Mouse (Mus musculus): Measurements from ENCODE around the gene Hmgb1. TPM values are rescaled to one million over a fixed set of nuclear protein-coding genes. Genes with fewer than 3 reads are reported as not detected.

Hmgb1 gene
- polyA plus RNA-seq, 1 experiment: 88.6 TPM

DNA sequence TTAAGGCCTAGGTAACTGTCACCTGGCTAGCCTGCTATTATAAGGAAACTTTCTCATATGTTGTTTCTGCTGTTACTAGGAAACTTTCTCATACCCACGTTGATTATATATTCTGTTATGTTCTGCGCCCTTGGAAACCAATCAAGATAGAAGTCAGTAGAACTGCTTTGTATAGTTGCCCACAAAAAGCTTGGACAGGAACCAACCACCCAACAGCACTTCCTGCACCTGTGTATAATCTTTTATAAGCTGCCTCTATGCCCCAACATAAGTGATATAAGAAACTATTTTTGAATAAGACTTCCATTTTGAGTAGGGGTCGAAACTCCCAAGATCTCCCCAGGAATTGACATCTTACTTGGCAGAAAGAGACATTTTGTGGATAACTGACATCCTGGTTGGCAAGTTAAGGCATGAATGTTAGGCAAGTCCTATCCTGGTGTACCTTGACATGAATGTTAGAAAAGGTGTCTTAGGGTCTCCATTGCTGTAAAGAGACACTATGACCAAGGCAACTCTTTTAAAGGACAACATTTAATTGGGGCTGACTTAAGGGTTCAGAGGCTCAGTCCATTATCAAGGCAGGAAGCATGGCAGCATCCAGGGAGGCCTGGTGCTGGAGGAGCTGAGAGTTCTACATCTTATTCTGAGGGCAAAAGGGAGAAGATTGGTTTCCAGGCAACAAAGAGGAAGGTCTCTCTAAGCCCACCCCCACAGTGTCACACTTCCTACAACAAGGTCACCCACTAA lies 166.4 kb downstream of the Hmgb1 start:
- no peaks in the 10 kb centered on the region for H3K36me3 ChIP-seq (ENCODE audit: control insufficient read depth, insufficient read depth)
- no peaks in the 10 kb centered on the region for H3K79me2 ChIP-seq (ENCODE audit: control insufficient read depth, insufficient read depth)
- TF ChIP-seq MYOD1 (IDR thresholded peaks at IDR 0.05; ENCODE audit: control insufficient read depth in 1 of 3, insufficient read length in 2 of 3, low read depth in 2 of 3): no peak
- no peak for TF ChIP-seq MYOG (IDR thresholded peaks at IDR 0.05; ENCODE audit: control insufficient read depth in 1 of 3, insufficient read depth in 1 of 3, insufficient read length in 2 of 3, low read depth in 2 of 3)
- no peak for TF ChIP-seq CEBPB (IDR thresholded peaks at IDR 0.05; ENCODE audit: insufficient read depth, poor library complexity, severe bottlenecking)
- no peak for TF ChIP-seq SRF (IDR thresholded peaks at IDR 0.05; ENCODE audit: control insufficient read depth, insufficient read length, low read depth)
- TF ChIP-seq E2F4 (IDR thresholded peaks at IDR 0.05; ENCODE audit: insufficient read depth): no peak
- no peak for TF ChIP-seq TCF3 (IDR thresholded peaks at IDR 0.05; ENCODE audit: insufficient read length, low read depth)
- TF ChIP-seq REST (IDR thresholded peaks at IDR 0.05; ENCODE audit: insufficient read depth, insufficient read length): no peak
- H3K4me2 ChIP-seq (ENCODE audit: low read depth): no peak overlapping the region
- no peak overlapping the region for H3K4me3 ChIP-seq
- no peaks in the 10 kb centered on the region for H3K27me3 ChIP-seq (ENCODE audit: control insufficient read depth, insufficient read depth, insufficient read length)
- H3ac ChIP-seq (ENCODE audit: control insufficient read depth, insufficient read length): no peak overlapping the region

DNA sequence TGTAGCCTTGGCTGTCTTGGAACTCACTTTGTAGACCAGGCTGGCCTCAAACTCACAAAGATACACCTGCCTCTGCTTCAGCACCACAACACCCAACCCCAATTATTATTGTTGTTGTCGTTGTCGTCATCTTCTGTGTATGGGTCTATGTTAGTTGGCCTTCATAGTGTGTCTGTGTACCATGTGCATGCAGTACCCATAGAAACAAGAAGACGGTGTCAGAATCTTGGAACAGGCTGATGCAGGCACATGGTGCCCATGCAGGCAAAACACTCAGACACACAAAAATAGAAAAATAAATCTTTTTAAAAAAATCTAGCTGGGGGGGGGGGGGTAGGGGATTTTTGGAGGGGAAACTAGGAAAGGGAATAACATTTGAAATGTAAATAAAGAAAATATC lies 167.1 kb downstream of the Hmgb1 start:
- Histone ChIP-seq H3K4me2 (ENCODE audit: low read depth) (no peak overlapping the region), H3K79me2 (ENCODE audit: control insufficient read depth, insufficient read depth) (no peaks in the 10 kb centered on the region), H3K27me3 (ENCODE audit: control insufficient read depth, insufficient read depth, insufficient read length) (no peaks in the 10 kb centered on the region), H3ac (ENCODE audit: control insufficient read depth, insufficient read length) (no peak overlapping the region), H3K4me3 (no peak overlapping the region), H3K36me3 (ENCODE audit: control insufficient read depth, insufficient read depth) (no peaks in the 10 kb centered on the region)
- TF ChIP-seq MYOG (IDR thresholded peaks at IDR 0.05; ENCODE audit: control insufficient read depth in 1 of 3, insufficient read depth in 1 of 3, insufficient read length in 2 of 3, low read depth in 2 of 3): no peak
- TF ChIP-seq USF1 (IDR thresholded peaks at IDR 0.05; ENCODE audit: low read depth): no peak
- TF ChIP-seq CEBPB (IDR thresholded peaks at IDR 0.05; ENCODE audit: insufficient read depth, poor library complexity, severe bottlenecking): no peak
- TF ChIP-seq POLR2AphosphoS2 (IDR thresholded peaks at IDR 0.05; ENCODE audit: insufficient read length, low read depth): no peak
- TF ChIP-seq E2F4 (IDR thresholded peaks at IDR 0.05; ENCODE audit: insufficient read depth): no peak
- TF ChIP-seq TCF12 (IDR thresholded peaks at IDR 0.05; ENCODE audit: insufficient read depth, poor library complexity, severe bottlenecking): no peak
- TF ChIP-seq MYOD1 (IDR thresholded peaks at IDR 0.05; ENCODE audit: control insufficient read depth in 1 of 3, insufficient read length in 2 of 3, low read depth in 2 of 3): no peak
- no peak for TF ChIP-seq MAX (IDR thresholded peaks at IDR 0.05; ENCODE audit: low read depth)
- TF ChIP-seq TCF3 (IDR thresholded peaks at IDR 0.05; ENCODE audit: insufficient read length, low read depth): no peak
- TF ChIP-seq REST (IDR thresholded peaks at IDR 0.05; ENCODE audit: insufficient read depth, insufficient read length): no peak
- TF ChIP-seq POLR2A (IDR thresholded peaks at IDR 0.05; ENCODE audit: insufficient read length, low read depth): no peak
- TF ChIP-seq SRF (IDR thresholded peaks at IDR 0.05; ENCODE audit: control insufficient read depth, insufficient read length, low read depth): no peak

DNA sequence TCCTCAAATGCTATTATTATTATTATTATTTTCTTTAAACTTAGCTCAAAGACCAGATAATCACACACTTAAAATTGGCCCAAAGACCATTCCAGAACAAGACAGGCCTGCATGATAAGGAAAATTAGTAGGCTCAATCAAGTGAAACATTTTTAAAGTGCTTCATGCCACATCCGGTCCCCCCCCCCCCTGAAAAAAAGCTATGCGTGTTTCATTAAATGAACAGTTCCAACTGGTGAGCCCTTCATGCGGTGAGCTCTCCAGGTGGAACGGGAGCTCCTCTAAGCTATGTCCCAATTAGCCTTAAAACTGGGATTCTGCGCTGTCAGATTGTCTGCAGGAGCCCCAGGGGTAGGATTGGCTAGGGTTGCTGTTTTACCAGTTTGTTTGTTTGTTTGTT lies 168.0 kb downstream of the Hmgb1 start:
- Histone ChIP-seq H3K27me3 (ENCODE audit: control insufficient read depth, insufficient read depth, insufficient read length) (no peaks in the 10 kb centered on the region), H3K79me2 (ENCODE audit: control insufficient read depth, insufficient read depth) (no peaks in the 10 kb centered on the region), H3K36me3 (ENCODE audit: control insufficient read depth, insufficient read depth) (no peaks in the 10 kb centered on the region), H3K4me3 (no peak overlapping the region), H3K4me2 (ENCODE audit: low read depth) (no peak overlapping the region), H3ac (ENCODE audit: control insufficient read depth, insufficient read length) (no peak overlapping the region)
- TF ChIP-seq CEBPB (IDR thresholded peaks at IDR 0.05; ENCODE audit: insufficient read depth, poor library complexity, severe bottlenecking) (no peak), REST (IDR thresholded peaks at IDR 0.05; ENCODE audit: insufficient read depth, insufficient read length) (no peak), MAX (IDR thresholded peaks at IDR 0.05; ENCODE audit: low read depth) (no peak), POLR2AphosphoS2 (IDR thresholded peaks at IDR 0.05; ENCODE audit: insufficient read length, low read depth) (no peak), MYOD1 (IDR thresholded peaks at IDR 0.05; ENCODE audit: control insufficient read depth in 1 of 3, insufficient read length in 2 of 3, low read depth in 2 of 3) (no peak), SRF (IDR thresholded peaks at IDR 0.05; ENCODE audit: control insufficient read depth, insufficient read length, low read depth) (no peak), TCF3 (IDR thresholded peaks at IDR 0.05; ENCODE audit: insufficient read length, low read depth) (no peak), POLR2A (IDR thresholded peaks at IDR 0.05; ENCODE audit: insufficient read length, low read depth) (no peak), USF1 (IDR thresholded peaks at IDR 0.05; ENCODE audit: low read depth) (no peak), TCF12 (IDR thresholded peaks at IDR 0.05; ENCODE audit: insufficient read depth, poor library complexity, severe bottlenecking) (no peak), E2F4 (IDR thresholded peaks at IDR 0.05; ENCODE audit: insufficient read depth) (no peak), MYOG (IDR thresholded peaks at IDR 0.05; ENCODE audit: control insufficient read depth in 1 of 3, insufficient read depth in 1 of 3, insufficient read length in 2 of 3, low read depth in 2 of 3) (no peak)

DNA sequence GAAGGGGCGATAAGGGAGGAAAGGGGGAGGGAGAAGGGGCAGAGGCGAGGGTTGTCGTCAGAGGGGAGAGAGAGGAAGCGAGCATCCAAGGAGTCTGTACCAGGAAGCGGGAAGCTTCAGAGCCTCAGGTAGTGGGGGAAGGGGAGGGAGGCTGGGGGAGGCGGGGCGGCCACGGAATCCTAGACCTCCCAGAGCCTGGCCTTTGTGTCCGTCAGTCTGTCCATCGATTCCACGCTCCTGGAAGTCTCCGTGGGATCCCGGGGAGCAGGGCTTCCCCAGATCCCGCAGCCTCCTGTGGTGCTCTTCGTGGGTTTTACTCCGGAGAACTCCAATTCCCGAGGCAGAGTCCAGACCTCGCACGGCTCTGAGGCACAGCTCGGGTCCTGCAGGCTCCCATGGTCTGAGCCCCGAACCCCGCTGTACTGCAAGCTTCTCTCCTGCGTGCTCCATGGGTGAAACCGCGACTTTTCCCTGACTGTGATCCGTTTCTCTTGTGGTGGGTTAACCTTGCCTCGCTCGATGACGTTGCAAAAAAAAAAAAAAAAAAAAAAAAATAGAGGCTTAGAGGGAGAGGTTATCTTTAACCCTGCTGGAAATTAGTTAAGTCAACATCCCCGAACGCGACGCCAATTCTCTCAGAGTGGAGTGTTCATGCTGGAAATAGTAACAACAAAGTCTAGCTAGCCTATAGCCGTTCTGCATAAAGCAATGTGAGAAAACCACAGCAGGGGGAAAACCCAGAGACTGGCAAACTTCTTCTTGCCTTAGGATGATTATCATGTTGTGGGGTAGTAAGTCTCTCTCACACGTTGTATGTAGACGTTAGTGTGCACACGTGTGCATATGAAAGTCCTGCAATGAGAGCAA lies 168.7 kb downstream of the Hmgb1 start:
- Histone ChIP-seq H3ac (ENCODE audit: control insufficient read depth, insufficient read length) (no peak overlapping the region), H3K36me3 (ENCODE audit: control insufficient read depth, insufficient read depth) (no peaks in the 10 kb centered on the region), H3K4me2 (ENCODE audit: low read depth) (peak overlapping the region; percentile 46), H3K79me2 (ENCODE audit: control insufficient read depth, insufficient read depth) (no peaks in the 10 kb centered on the region), H3K4me3 (no peak overlapping the region), H3K27me3 (ENCODE audit: control insufficient read depth, insufficient read depth, insufficient read length) (no peaks in the 10 kb centered on the region)
- TF ChIP-seq MAX (IDR thresholded peaks at IDR 0.05; ENCODE audit: low read depth): no peak
- no peak for TF ChIP-seq SRF (IDR thresholded peaks at IDR 0.05; ENCODE audit: control insufficient read depth, insufficient read length, low read depth)
- TF ChIP-seq CEBPB (IDR thresholded peaks at IDR 0.05; ENCODE audit: insufficient read depth, poor library complexity, severe bottlenecking): no peak
- no peak for TF ChIP-seq E2F4 (IDR thresholded peaks at IDR 0.05; ENCODE audit: insufficient read depth)
- no peak for TF ChIP-seq TCF12 (IDR thresholded peaks at IDR 0.05; ENCODE audit: insufficient read depth, poor library complexity, severe bottlenecking)
- TF ChIP-seq POLR2AphosphoS2 (IDR thresholded peaks at IDR 0.05; ENCODE audit: insufficient read length, low read depth): no peak
- TF ChIP-seq MYOG (IDR thresholded peaks at IDR 0.05; ENCODE audit: control insufficient read depth in 1 of 3, insufficient read depth in 1 of 3, insufficient read length in 2 of 3, low read depth in 2 of 3): no peak
- no peak for TF ChIP-seq POLR2A (IDR thresholded peaks at IDR 0.05; ENCODE audit: insufficient read length, low read depth)
- TF ChIP-seq TCF3 (IDR thresholded peaks at IDR 0.05; ENCODE audit: insufficient read length, low read depth): no peak
- no peak for TF ChIP-seq USF1 (IDR thresholded peaks at IDR 0.05; ENCODE audit: low read depth)
- TF ChIP-seq REST (IDR thresholded peaks at IDR 0.05; ENCODE audit: insufficient read depth, insufficient read length): no peak
- no peak for TF ChIP-seq MYOD1 (IDR thresholded peaks at IDR 0.05; ENCODE audit: control insufficient read depth in 1 of 3, insufficient read length in 2 of 3, low read depth in 2 of 3)
